Mouse (Mus musculus): ENCODE data around the gene Ccdc69. TPM values are rescaled to one million over a fixed set of nuclear protein-coding genes. Genes with fewer than 3 reads are reported as not detected.

The Ccdc69 gene
- polyA plus RNA-seq, 1 experiment from 2014 or later = 1.4 TPM

DNA sequence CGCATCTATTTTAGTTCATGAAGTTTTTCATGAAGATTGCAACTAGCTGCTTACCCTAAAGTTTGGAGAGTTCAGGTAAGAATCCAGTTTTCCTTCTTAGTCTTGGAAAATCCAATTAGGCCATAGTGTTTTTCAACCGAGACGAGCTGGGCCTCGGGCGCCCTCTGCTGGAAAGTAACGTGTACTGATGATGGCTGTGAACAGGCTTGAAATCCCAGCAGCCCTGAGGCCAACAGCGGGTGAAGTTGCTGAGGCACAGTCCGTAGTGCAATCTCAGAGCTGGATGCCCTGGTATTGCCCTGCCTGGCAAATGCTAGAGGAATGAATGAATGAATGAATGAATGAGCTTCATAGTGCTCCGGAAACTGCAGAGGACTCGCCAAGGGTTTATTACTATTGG is 9.1 kb upstream of the Ccdc69 start:
- no peak overlapping the region for H3K4me2 ChIP-seq (replicated peaks; ENCODE audit: low read depth, low read length)
- ATAC-seq (peak; percentile 47), DNase-seq (ENCODE audit: low spot score) (peak; percentile 84)
- 10% methylated on average over 10 of the region's 10 CpGs for WGBS
- H3K27me3 ChIP-seq (replicated peaks; ENCODE audit: insufficient read depth, low read length) = no peaks in the 10 kb centered on the region
- TF ChIP-seq EP300 (IDR thresholded peaks at IDR 0.05) = no peak
- peak; percentile 91 for TF ChIP-seq CTCF (IDR thresholded peaks at IDR 0.05)
- no peaks in the 10 kb centered on the region for H3K36me3 ChIP-seq (ENCODE audit: insufficient read depth, low read length)
- H3K4me3 ChIP-seq (ENCODE audit: low read depth, low read length) = no peak overlapping the region
- no peak overlapping the region for H3K27ac ChIP-seq (ENCODE audit: low read length)
- H3K9me3 ChIP-seq (ENCODE audit: low read length) = no peaks in the 10 kb centered on the region
- no peak overlapping the region for H3K9ac ChIP-seq (replicated peaks; ENCODE audit: low read depth)
- H3K4me1 ChIP-seq (ENCODE audit: insufficient read depth, low read depth, low read length) = no peaks in the 10 kb centered on the region

- no peaks in the 10 kb centered on the region for H3K27me3 ChIP-seq (replicated peaks; ENCODE audit: insufficient read depth, low read length)
- ATAC-seq = no peak
- TF ChIP-seq EP300 (IDR thresholded peaks at IDR 0.05) = no peak
- no peak for TF ChIP-seq CTCF (IDR thresholded peaks at IDR 0.05)
- no peaks in the 10 kb centered on the region for H3K9me3 ChIP-seq (ENCODE audit: low read length)
- H3K4me3 ChIP-seq (ENCODE audit: low read depth, low read length) = no peak overlapping the region
- no peak overlapping the region for H3K27ac ChIP-seq (ENCODE audit: low read length)
- WGBS = 44% methylated on average over 5 of the region's 5 CpGs
- no peak for DNase-seq (ENCODE audit: low spot score)
- no peak overlapping the region for H3K9ac ChIP-seq (replicated peaks; ENCODE audit: low read depth)
- no peaks in the 10 kb centered on the region for H3K36me3 ChIP-seq (ENCODE audit: insufficient read depth, low read length)
- H3K4me1 ChIP-seq (ENCODE audit: insufficient read depth, low read depth, low read length) = no peaks in the 10 kb centered on the region
- no peak overlapping the region for H3K4me2 ChIP-seq (replicated peaks; ENCODE audit: low read depth, low read length)
Observed at GRCm38 (mm10) chr11:55085396-55085795, 7.5 kb upstream of the Ccdc69 start.

DNA sequence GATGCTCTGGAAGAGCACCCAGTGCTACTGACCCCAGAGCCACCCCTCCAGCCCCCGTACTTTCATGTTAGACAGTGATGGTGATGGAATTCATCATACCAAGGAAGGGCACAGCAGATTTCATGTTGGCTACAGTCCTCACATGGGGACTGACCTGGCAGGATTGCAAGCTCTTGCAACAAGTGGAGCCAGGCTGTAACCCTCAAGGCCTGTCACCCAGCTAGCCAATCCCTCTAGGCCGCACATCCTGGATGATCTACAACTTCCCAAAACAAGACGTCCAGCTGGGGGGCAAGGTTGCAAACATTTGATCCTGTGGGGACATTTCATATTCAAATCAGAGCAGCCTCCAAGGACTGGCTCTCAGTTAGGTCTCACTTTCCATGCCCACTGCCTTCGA is 6.7 kb upstream of the Ccdc69 start:
- TF ChIP-seq CTCF (IDR thresholded peaks at IDR 0.05) = no peak
- no peak for TF ChIP-seq EP300 (IDR thresholded peaks at IDR 0.05)
- Histone ChIP-seq H3K27ac (ENCODE audit: low read length) (no peak overlapping the region), H3K4me2 (replicated peaks; ENCODE audit: low read depth, low read length) (no peak overlapping the region), H3K4me1 (ENCODE audit: insufficient read depth, low read depth, low read length) (no peaks in the 10 kb centered on the region), H3K27me3 (replicated peaks; ENCODE audit: insufficient read depth, low read length) (no peaks in the 10 kb centered on the region), H3K4me3 (ENCODE audit: low read depth, low read length) (no peak overlapping the region), H3K9ac (replicated peaks; ENCODE audit: low read depth) (no peak overlapping the region), H3K36me3 (ENCODE audit: insufficient read depth, low read length) (no peaks in the 10 kb centered on the region), H3K9me3 (ENCODE audit: low read length) (no peaks in the 10 kb centered on the region)
- ATAC-seq (no peak), DNase-seq (ENCODE audit: low spot score) (no peak)
- 60% methylated on average over 4 of the region's 4 CpGs for WGBS

DNA sequence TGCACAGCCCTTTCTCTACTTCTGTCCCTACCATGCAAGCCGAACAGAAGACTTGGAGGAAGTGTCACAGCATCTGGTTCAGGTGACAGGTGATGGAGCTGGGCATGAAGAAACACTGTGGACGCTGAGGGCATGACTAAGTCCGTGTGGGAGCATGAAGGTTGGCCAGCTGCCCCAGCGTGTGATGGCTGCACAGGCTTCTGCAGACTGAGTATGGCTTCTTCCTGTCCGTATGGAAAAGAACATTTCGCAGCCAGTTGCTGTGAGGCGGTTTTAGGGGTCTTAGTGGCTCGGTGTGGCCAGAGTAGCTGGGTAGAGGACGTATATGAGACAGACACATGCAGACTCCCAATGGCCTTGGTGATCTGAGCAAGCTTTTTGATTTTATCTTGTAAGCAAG is 3.3 kb upstream of the Ccdc69 start:
- Histone ChIP-seq H3K9ac (replicated peaks; ENCODE audit: low read depth) (no peak overlapping the region), H3K27ac (ENCODE audit: low read length) (no peak overlapping the region), H3K4me3 (ENCODE audit: low read depth, low read length) (no peak overlapping the region), H3K9me3 (ENCODE audit: low read length) (no peaks in the 10 kb centered on the region), H3K4me2 (replicated peaks; ENCODE audit: low read depth, low read length) (no peak overlapping the region), H3K27me3 (replicated peaks; ENCODE audit: insufficient read depth, low read length) (no peaks in the 10 kb centered on the region), H3K4me1 (ENCODE audit: insufficient read depth, low read depth, low read length) (0 out of 2 replicates have a peak, but pooled peaks cover 2% of the 10 kb centered on the region), H3K36me3 (ENCODE audit: insufficient read depth, low read length) (no peaks in the 10 kb centered on the region)
- no peak for TF ChIP-seq EP300 (IDR thresholded peaks at IDR 0.05)
- no peak for TF ChIP-seq CTCF (IDR thresholded peaks at IDR 0.05)
- WGBS = 82% methylated on average over 9 of the region's 9 CpGs
- no peak for DNase-seq (ENCODE audit: low spot score)
- ATAC-seq = no peak

DNA sequence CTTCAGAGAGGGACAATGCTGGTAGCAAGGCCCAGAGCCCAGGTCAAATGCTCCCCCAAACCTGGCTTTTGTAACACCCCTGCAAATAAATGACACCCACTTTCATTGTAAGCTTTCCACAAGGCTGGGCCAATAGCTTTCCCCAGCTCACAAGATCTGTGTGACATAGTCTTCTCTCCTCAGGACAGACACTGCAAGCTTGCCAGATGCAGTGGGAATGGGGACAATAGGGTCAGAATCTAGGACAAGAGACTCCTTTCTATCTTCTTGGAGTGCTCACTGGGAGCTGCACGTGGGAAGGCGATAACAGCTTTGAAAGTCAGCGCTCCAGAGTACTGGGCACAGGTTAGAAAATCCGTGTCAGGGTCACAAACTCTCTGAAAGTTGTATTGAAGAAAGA is 1.2 kb upstream of the Ccdc69 start:
- H3K4me1 ChIP-seq (ENCODE audit: insufficient read depth, low read depth, low read length) = 0 out of 2 replicates have a peak, but pooled peaks cover 5% of the 10 kb centered on the region
- ATAC-seq (no peak), DNase-seq (ENCODE audit: low spot score) (no peak)
- TF ChIP-seq EP300 (IDR thresholded peaks at IDR 0.05) = no peak
- no peak for TF ChIP-seq CTCF (IDR thresholded peaks at IDR 0.05)
- H3K4me3 ChIP-seq (ENCODE audit: low read depth, low read length) = no peak overlapping the region
- no peaks in the 10 kb centered on the region for H3K27me3 ChIP-seq (replicated peaks; ENCODE audit: insufficient read depth, low read length)
- no peaks in the 10 kb centered on the region for H3K36me3 ChIP-seq (ENCODE audit: insufficient read depth, low read length)
- no peak overlapping the region for H3K9ac ChIP-seq (replicated peaks; ENCODE audit: low read depth)
- H3K4me2 ChIP-seq (replicated peaks; ENCODE audit: low read depth, low read length) = no peak overlapping the region
- no peaks in the 10 kb centered on the region for H3K9me3 ChIP-seq (ENCODE audit: low read length)
- no peak overlapping the region for H3K27ac ChIP-seq (ENCODE audit: low read length)
- WGBS = 89% methylated on average over 4 of the region's 4 CpGs

DNA sequence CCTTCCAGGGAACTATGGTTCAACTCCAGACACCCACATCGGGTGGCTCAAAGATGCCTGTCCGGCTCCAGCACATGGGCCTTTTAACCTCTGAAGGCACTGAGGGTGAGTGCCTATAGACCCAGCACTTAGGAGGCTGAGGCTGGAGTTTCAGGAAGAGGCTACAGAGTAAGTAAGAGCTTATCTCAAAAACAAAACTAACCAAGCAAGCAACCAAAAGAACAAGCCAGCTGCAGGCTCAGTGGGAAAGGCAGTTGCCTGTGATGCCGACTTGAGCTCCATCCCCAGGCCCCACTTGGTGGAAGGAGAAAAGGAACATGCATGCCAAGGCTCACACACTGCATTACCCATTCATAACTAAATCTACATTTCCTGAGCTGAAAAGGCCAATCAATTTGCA is 571 bp upstream of the Ccdc69 start:
- Histone ChIP-seq H3K27me3 (replicated peaks; ENCODE audit: insufficient read depth, low read length) (no peaks in the 10 kb centered on the region), H3K4me2 (replicated peaks; ENCODE audit: low read depth, low read length) (no peak overlapping the region), H3K4me3 (ENCODE audit: low read depth, low read length) (no peak overlapping the region), H3K36me3 (ENCODE audit: insufficient read depth, low read length) (no peaks in the 10 kb centered on the region), H3K9ac (replicated peaks; ENCODE audit: low read depth) (no peak overlapping the region), H3K4me1 (ENCODE audit: insufficient read depth, low read depth, low read length) (0 out of 2 replicates have a peak, but pooled peaks cover 5% of the 10 kb centered on the region), H3K9me3 (ENCODE audit: low read length) (no peaks in the 10 kb centered on the region), H3K27ac (ENCODE audit: low read length) (no peak overlapping the region)
- ATAC-seq (no peak), DNase-seq (ENCODE audit: low spot score) (no peak)
- WGBS = 63% methylated on average over 3 of the region's 3 CpGs
- TF ChIP-seq CTCF (IDR thresholded peaks at IDR 0.05) (no peak), EP300 (IDR thresholded peaks at IDR 0.05) (no peak)

- WGBS = 80% methylated on average over 5 of the region's 5 CpGs
- H3K9me3 ChIP-seq (ENCODE audit: low read length) = no peaks in the 10 kb centered on the region
- H3K9ac ChIP-seq (replicated peaks; ENCODE audit: low read depth) = no peak overlapping the region
- DNase-seq (ENCODE audit: low spot score) (no peak), ATAC-seq (no peak)
- H3K4me2 ChIP-seq (replicated peaks; ENCODE audit: low read depth, low read length) = no peak overlapping the region
- H3K27me3 ChIP-seq (replicated peaks; ENCODE audit: insufficient read depth, low read length) = no peaks in the 10 kb centered on the region
- H3K27ac ChIP-seq (ENCODE audit: low read length) = no peak overlapping the region
- no peak for TF ChIP-seq CTCF (IDR thresholded peaks at IDR 0.05)
- H3K4me3 ChIP-seq (ENCODE audit: low read depth, low read length) = no peak overlapping the region
- H3K36me3 ChIP-seq (ENCODE audit: insufficient read depth, low read length) = no peaks in the 10 kb centered on the region
- H3K4me1 ChIP-seq (ENCODE audit: insufficient read depth, low read depth, low read length) = 0 out of 2 replicates have a peak, but pooled peaks cover 5% of the 10 kb centered on the region
Observed at GRCm38 (mm10) chr11:55076234-55076633, 1.7 kb downstream of the Ccdc69 start.

Data from lung, postnatal 0 days (tissue).